Mouse (Mus musculus) E14TG2a.4 (cell line): ENCODE measurements around the gene Birc7.

ENCODE experiments used
- CTCF ChIP-seq: conservative IDR thresholded peaks from 2 replicates; pipeline ENCODE4 v1.5.1; 2014; ENCODE audit warnings: low read length
- NANOG ChIP-seq: IDR thresholded peaks from 2 replicates; pipeline ENCODE4 v1.6.1; 2014; ENCODE audit warnings: borderline replicate concordance, low read length, mixed read lengths
- POU5F1 ChIP-seq: IDR thresholded peaks from 2 replicates; pipeline ENCODE4 v1.6.1; 2014; ENCODE audit warnings: low read length, borderline replicate concordance

GRCm38 (mm10) chr2:180941869-180942268 lies 13.0 kb downstream of the Birc7 start:
- TF ChIP-seq CTCF: no peak
- TF ChIP-seq NANOG: no peak
- no peak for TF ChIP-seq POU5F1
